Mouse (Mus musculus): ENCODE results near the gene Pi4ka. TPM values are rescaled to one million over a fixed set of nuclear protein-coding genes. Genes with fewer than 3 reads are reported as not detected.

Gene Pi4ka
- total and polyA plus RNA-seq, 2 experiments from 2014 or later, result 46.5 to 135 TPM

GRCm38 (mm10) chr16:17316554-17316953, 89.6 kb downstream of the Pi4ka start:
- Histone ChIP-seq H3K9me3 (ENCODE audit: low read length) (no peaks in the 10 kb centered on the region), H3K4me3 (ENCODE audit: low read depth, low read length) (no peak overlapping the region), H3K4me2 (ENCODE audit: low read depth, low read length, poor library complexity, severe bottlenecking) (no peak overlapping the region), H3K27ac (ENCODE audit: low read depth, low read length) (no peak overlapping the region), H3K9ac (replicated peaks; ENCODE audit: low read length, poor library complexity, severe bottlenecking) (no peak overlapping the region), H3K4me1 (ENCODE audit: insufficient read depth, low read length) (no peaks in the 10 kb centered on the region), H3K36me3 (ENCODE audit: insufficient read depth, low read length) (peaks cover 53% of the 10 kb centered on the region), H3K27me3 (ENCODE audit: insufficient read depth, low read length) (no peaks in the 10 kb centered on the region)
- TF ChIP-seq CTCF (IDR thresholded peaks at IDR 0.05), result no peak
- no peak for ATAC-seq (ENCODE audit: low FRiP score)
- DNase-seq (ENCODE audit: low spot score), result no peak
- 93% methylated on average over 7 of the region's 7 CpGs for WGBS

- Histone ChIP-seq H3K4me3 (ENCODE audit: low read depth, low read length) (no peak overlapping the region), H3K36me3 (ENCODE audit: insufficient read depth, low read length) (peaks cover 71% of the 10 kb centered on the region), H3K4me1 (ENCODE audit: insufficient read depth, low read length) (no peaks in the 10 kb centered on the region), H3K4me2 (ENCODE audit: low read depth, low read length, poor library complexity, severe bottlenecking) (no peak overlapping the region), H3K9me3 (ENCODE audit: low read length) (no peaks in the 10 kb centered on the region), H3K9ac (replicated peaks; ENCODE audit: low read length, poor library complexity, severe bottlenecking) (no peak overlapping the region), H3K27ac (ENCODE audit: low read depth, low read length) (no peak overlapping the region), H3K27me3 (ENCODE audit: insufficient read depth, low read length) (no peaks in the 10 kb centered on the region)
- no peak for TF ChIP-seq CTCF (IDR thresholded peaks at IDR 0.05)
- ATAC-seq (ENCODE audit: low FRiP score) (no peak), DNase-seq (ENCODE audit: low spot score) (no peak)
- 95% methylated on average over 5 of the region's 5 CpGs for WGBS
Measured at GRCm38 (mm10) chr16:17312531-17312930, 93.6 kb downstream of the Pi4ka start.

GRCm38 (mm10) chr16:17309036-17309435, 97.1 kb downstream of the Pi4ka start:
- Histone ChIP-seq H3K9ac (replicated peaks; ENCODE audit: low read length, poor library complexity, severe bottlenecking) (no peak overlapping the region), H3K36me3 (ENCODE audit: insufficient read depth, low read length) (peaks cover 70% of the 10 kb centered on the region), H3K27ac (ENCODE audit: low read depth, low read length) (no peak overlapping the region), H3K4me1 (ENCODE audit: insufficient read depth, low read length) (no peaks in the 10 kb centered on the region), H3K27me3 (ENCODE audit: insufficient read depth, low read length) (no peaks in the 10 kb centered on the region), H3K9me3 (ENCODE audit: low read length) (no peaks in the 10 kb centered on the region), H3K4me3 (ENCODE audit: low read depth, low read length) (no peak overlapping the region), H3K4me2 (ENCODE audit: low read depth, low read length, poor library complexity, severe bottlenecking) (no peak overlapping the region)
- DNase-seq (ENCODE audit: low spot score), result no peak
- 95% methylated on average over 10 of the region's 10 CpGs for WGBS
- no peak for ATAC-seq (ENCODE audit: low FRiP score)
- no peak for TF ChIP-seq CTCF (IDR thresholded peaks at IDR 0.05)

GRCm38 (mm10) chr16:17307461-17307860, 98.7 kb downstream of the Pi4ka start:
- no peak for ATAC-seq (ENCODE audit: low FRiP score)
- Histone ChIP-seq H3K27ac (ENCODE audit: low read depth, low read length) (no peak overlapping the region), H3K9me3 (ENCODE audit: low read length) (no peaks in the 10 kb centered on the region), H3K4me1 (ENCODE audit: insufficient read depth, low read length) (no peaks in the 10 kb centered on the region), H3K9ac (replicated peaks; ENCODE audit: low read length, poor library complexity, severe bottlenecking) (no peak overlapping the region), H3K36me3 (ENCODE audit: insufficient read depth, low read length) (peaks cover 78% of the 10 kb centered on the region), H3K4me2 (ENCODE audit: low read depth, low read length, poor library complexity, severe bottlenecking) (no peak overlapping the region), H3K4me3 (ENCODE audit: low read depth, low read length) (no peak overlapping the region), H3K27me3 (ENCODE audit: insufficient read depth, low read length) (no peaks in the 10 kb centered on the region)
- DNase-seq (ENCODE audit: low spot score), result no peak
- no peak for TF ChIP-seq CTCF (IDR thresholded peaks at IDR 0.05)
- 95% methylated on average over 5 of the region's 5 CpGs for WGBS

- H3K9ac ChIP-seq (replicated peaks; ENCODE audit: low read length, poor library complexity, severe bottlenecking), result no peak overlapping the region
- 86% methylated on average over 5 of the region's 5 CpGs for WGBS
Measured at GRCm38 (mm10) chr16:17303521-17304245, 102.4 kb downstream of the Pi4ka start.

GRCm38 (mm10) chr16:17300818-17301217, 105.3 kb downstream of the Pi4ka start:
- Histone ChIP-seq H3K4me2 (ENCODE audit: low read depth, low read length, poor library complexity, severe bottlenecking) (no peak overlapping the region), H3K9me3 (ENCODE audit: low read length) (no peaks in the 10 kb centered on the region), H3K27ac (ENCODE audit: low read depth, low read length) (no peak overlapping the region), H3K4me3 (ENCODE audit: low read depth, low read length) (no peak overlapping the region), H3K4me1 (ENCODE audit: insufficient read depth, low read length) (no peaks in the 10 kb centered on the region), H3K9ac (replicated peaks; ENCODE audit: low read length, poor library complexity, severe bottlenecking) (no peak overlapping the region), H3K27me3 (ENCODE audit: insufficient read depth, low read length) (no peaks in the 10 kb centered on the region), H3K36me3 (ENCODE audit: insufficient read depth, low read length) (peaks cover 88% of the 10 kb centered on the region)
- TF ChIP-seq CTCF (IDR thresholded peaks at IDR 0.05), result no peak
- ATAC-seq (ENCODE audit: low FRiP score), result no peak
- DNase-seq (ENCODE audit: low spot score), result no peak
- 91% methylated on average over 3 of the region's 3 CpGs for WGBS

More at GRCm38 (mm10) chr16:17303521-17304245, 102.4 kb downstream of the Pi4ka start:
- H3K9me3 ChIP-seq (ENCODE audit: low read length), result no peaks in the 10 kb centered on the region
- H3K4me2 ChIP-seq (ENCODE audit: low read depth, low read length, poor library complexity, severe bottlenecking), result no peak overlapping the region
- no peak for DNase-seq (ENCODE audit: low spot score)
- no peak overlapping the region for H3K4me3 ChIP-seq (ENCODE audit: low read depth, low read length)
- no peak overlapping the region for H3K27ac ChIP-seq (ENCODE audit: low read depth, low read length)
- H3K27me3 ChIP-seq (ENCODE audit: insufficient read depth, low read length), result no peaks in the 10 kb centered on the region
- ATAC-seq (ENCODE audit: low FRiP score), result no peak
- no peaks in the 10 kb centered on the region for H3K4me1 ChIP-seq (ENCODE audit: insufficient read depth, low read length)
- TF ChIP-seq CTCF (IDR thresholded peaks at IDR 0.05), result no peak
- peaks cover 84% of the 10 kb centered on the region for H3K36me3 ChIP-seq (ENCODE audit: insufficient read depth, low read length)

Data from midbrain, postnatal 0 days (tissue).